Mouse (Mus musculus): Measurements from ENCODE around the gene Ccdc47. TPM values are rescaled to one million over a fixed set of nuclear protein-coding genes. Genes with fewer than 3 reads are reported as not detected.

Ccdc47 gene
- polyA plus RNA-seq, 2 experiments from 2014 or later = 92.6 to 96.6 TPM

DNA sequence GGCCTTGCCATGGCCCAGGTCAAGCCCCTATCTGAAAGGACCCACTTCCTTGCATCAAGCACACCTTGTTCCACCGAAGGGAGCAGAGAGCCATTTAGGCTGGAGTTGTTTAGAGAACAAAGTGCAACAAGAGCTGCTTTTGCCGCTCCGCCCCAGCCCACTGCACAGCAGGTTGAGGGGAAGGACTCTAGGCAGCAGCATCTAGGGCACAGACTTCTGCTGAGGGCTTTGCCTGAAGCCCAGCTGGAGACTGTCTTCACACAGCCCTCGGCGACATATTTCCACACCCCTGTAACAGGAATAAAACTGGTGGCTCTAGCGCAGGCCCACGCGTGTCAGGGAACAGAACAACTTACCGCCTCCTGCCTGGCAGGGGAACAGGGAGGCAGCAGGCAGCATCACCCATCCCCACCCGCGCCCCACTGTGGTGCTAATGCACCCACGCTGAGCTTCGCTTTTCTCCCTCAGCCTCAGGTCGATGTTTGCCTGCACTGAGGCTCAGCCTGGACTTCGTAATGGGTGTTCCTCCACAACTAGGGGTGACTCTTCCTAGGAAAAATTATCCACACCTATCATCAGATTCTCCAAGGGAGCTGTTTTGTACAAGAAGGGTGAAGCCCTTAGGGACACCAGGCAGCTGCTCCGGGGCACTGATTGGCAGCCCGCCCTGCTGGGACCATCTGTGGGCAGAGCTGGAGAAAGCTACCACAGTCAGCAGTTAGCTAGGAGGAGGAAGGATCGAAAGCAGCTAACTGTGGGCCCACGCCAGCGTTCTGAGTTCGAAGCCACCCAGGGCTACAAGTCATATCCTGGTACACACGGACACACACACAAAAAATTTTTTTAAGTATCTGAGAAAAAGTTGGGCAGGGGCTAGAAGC is 55.1 kb downstream of the Ccdc47 start, which contains the start of the genes Gm10840 and Limd2:
Gene Gm10840, plus strand, starts transcription at position 10 of the 881 bp plus-strand sequence.
Gene Limd2, minus strand, starts transcription at position 20 of the 881 bp plus-strand sequence.
- ATAC-seq = peak; percentile 25

DNA sequence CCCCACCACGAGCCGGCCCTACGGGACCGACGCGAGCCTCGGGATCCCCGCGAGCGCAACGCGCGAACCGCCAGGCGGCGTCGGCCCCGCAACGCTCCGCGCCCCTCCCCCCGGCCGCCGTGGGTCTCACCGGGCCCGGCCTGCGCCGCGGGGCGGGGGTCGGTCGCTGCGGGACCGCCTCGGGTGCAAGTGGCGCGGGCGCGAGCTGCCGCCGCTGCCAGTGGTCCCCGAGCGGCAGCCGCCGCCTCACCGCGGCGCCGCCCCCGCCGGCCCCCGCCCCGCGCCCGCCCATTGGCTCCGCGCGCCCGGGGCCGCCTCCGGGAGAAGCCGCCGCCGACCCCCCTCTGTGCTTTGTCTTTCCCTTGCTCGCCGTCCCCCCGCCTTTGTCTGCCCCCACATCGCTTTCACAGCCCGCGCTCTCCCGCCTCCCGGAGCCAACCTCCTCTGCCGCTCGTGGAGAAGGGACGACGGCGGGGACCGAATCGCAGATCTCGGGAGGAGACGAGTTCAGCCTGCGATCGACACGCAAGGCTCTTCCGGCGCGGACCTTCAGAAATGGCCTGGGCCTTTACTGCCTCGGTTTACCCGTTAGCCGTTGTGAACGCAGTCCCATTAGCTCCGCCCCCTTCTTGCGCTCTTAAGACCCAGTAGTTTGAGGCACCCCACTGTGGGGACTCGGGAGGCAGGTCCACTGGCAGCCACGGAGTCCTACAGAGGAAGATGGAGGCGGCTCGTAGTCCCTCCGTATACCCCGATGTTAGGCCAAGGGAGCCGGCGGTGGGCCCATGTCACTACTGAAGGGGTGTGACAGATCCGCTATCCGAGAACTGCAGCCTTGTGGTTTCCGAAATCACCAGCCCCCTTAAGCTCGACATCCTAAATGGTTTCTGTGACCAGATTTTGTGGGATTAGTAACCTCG is 56.0 kb downstream of the Ccdc47 start:
- ATAC-seq = peak; percentile 39

DNA sequence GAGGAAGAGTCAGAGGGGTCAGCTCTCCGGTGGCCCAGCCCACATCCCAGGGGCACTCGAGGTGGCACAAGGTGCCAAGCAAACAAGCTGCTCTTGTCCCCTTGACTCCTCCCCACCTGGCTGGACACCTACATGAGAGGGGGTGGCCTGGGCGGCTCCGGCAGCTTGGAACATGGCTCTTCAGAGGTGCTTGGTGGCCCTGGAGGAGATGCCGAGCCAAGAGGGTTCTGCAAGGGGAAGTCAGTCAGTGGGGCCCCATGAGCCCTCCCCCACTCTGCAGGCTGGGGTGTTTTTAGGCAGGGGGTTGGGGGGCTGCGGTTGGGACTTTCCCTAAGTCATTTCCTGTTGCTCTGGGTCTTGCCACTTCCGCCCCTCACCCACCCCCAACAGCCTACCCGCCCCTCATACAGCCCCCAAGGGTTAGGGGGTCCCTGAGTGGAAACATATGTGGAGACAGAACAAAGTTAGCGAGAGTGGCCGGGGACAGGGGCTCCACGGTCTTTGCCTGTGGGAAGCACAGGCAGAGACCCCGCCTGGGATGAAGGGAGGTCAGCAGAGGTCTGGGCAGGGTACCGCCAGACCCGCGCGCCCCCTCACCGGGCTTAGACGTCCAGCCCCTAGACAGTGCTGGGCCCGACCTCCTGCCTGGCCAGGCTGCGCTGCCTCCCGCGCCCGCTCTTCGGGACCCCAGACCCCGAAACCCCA is 56.8 kb downstream of the Ccdc47 start:
- peak; percentile 71 for ATAC-seq

DNA sequence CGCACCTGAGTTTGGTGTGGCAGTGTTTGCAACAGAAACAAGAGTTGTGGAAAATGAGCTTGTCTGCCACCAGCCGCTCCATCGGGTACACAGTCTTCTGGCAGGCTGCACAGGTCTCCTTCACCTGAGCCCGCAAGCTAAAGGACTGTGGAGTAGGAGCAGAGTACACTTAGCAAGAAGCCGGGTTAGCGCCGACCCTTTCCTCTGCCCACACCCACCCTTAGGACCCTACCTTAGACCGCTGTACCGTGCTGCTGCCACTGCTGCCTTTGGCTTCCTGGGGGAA is 57.3 kb downstream of the Ccdc47 start:
- ATAC-seq = no peak

DNA sequence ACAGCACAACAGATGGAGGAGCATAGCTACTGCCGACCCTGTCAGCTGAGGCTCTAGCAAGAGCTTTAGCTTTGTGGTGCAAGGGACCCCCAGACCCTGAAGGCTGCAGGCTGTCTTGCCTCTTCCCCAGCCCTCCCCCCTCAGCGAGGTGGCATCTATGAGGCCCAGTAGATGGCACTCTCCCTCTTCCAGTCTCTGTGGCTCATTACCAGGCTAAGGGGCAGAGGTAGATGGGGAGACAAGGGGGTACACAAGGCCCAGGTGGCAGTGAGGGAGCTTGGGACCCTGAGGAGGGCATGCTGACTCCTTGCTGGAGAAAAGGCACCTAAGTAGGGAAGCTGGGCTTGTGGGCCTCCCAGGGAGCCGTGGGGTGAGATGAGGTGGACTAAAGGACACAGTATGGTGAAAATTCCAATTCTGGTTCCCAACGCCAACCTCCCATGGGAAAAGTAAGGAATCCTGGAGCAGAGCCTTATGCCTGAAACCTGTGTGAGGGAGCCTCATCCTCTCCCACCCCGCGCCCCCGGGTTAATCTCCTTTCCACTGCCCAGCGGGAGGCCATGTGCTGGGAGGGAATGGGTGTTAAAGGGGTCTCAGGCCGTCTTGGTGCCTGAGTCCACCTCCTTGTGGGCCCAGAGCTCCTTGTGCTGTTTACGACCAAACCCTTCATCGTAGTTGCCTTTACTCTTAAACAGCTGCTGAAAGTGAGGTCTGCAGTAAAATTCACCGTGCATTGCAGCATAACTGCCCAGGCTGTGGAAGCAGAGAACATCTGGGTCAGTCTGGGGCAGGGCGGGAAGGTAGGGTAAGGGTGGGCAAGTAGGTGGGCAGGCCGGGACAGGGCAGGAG is 57.8 kb downstream of the Ccdc47 start:
- ATAC-seq = peak; percentile 19

DNA sequence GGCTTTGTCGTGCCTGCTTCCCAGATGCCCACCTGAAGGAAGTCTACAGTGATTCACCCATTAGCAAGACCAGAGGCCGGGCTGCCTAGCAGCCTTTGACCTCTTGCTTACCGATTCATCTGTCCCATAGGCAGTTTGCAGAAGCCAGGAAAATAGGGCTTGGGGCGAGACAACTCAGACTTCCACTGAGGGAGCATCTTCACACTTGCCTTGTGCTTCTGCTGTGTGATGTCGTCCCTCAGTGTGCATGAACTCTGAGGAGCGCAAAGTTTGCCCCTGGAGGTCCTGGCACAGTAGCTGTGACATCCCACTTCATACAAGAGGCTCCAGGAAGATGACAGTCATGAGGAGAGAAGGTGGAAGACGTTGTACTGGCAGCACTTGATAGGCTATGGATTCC is 59.0 kb downstream of the Ccdc47 start:
- no peak for ATAC-seq

DNA sequence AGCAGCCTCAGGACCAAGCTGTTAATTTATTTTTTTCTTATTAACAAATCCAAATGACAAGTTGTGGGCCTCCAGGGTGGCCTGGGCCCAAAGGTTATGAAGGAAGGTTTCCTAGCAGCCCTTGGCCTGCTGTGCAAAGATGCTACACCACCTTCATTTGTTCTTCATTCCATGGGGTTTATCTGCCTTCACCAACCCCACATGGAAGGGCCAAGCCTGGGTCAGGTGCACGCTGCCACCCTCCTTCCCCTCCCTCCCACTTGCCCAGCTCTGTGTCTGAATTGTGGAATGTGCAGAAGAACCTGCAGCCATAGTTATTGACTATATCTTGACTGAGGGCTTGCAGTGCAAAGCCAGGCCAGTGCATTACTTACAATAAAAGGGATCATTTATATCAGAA is 59.9 kb downstream of the Ccdc47 start:
- ATAC-seq = no peak

DNA sequence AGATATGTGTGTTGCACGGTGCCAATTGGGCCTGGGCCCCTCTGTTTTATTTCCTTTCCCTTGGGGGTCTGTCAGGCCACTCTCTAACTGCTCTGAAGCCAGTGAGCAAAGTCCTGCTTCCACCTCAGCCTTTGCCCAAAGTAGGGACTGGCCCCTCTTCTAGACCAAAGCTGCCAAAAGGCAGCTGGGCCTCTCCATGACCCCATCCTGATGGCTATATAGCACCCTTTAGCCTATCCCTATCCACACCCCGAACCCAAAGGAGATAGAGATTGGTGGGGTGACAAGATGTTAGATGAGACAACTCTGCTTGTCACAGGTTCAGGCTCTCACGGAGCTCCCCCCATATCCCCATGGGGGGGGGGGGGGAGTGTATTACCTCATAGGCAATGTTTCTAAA is 60.4 kb downstream of the Ccdc47 start:
- ATAC-seq = no peak

DNA sequence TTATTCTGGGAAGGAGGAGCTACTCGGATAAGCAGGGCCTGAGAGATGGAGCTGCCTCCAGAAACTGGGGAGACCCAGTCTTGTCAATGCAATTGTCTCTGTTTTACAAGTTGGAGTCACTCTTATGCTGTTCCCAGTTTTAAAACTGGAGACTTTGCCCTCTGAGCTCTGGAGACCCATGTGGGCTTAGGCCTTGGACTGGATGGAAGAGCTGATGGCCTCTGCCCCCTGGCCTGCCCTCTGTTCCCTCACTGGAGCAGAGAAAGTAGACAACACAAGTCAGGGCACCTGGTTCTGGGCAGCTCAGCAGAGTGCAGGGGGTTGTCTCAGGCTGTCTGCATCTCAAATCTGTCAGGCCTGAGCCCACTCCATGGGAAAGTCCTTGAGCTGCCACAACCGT is 61.4 kb downstream of the Ccdc47 start:
- ATAC-seq = no peak

DNA sequence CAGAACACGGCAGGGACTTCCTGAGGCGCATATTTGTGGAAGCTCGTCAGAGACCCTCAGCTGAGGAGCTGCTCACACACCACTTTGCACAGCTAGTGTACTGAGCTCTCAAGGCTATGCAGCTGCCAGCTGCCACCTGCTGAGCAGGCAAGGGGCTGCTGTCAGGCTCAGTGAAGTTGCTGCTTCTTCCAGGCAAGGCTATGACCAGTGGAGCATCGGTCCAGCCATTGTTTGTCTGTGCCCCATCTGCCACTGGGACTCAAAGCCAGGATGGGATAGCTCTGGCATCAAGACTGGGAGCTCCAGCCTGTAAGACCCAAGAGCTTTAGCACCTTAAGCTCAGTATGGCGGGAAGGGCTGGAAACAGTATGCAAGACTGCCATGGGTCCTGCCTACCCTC is 62.1 kb downstream of the Ccdc47 start:
- no peak for ATAC-seq

DNA sequence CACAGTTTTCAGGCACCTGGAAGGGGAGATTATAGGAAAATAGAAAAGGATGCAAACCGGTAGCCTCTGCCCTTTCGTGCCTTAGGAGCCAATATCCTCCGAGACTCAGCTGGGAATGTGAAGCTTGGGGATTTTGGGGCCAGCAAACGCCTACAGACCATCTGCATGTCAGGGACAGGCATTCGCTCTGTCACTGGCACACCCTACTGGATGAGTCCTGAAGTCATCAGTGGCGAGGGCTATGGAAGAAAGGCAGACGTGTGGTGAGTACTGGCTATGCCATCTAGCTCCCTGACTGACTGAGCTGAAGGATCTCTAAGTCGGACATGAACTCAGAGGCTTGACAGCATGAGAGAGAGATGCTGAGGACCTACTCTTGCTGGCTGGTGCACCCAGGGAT is 64.0 kb downstream of the Ccdc47 start:
- no peak for ATAC-seq

DNA sequence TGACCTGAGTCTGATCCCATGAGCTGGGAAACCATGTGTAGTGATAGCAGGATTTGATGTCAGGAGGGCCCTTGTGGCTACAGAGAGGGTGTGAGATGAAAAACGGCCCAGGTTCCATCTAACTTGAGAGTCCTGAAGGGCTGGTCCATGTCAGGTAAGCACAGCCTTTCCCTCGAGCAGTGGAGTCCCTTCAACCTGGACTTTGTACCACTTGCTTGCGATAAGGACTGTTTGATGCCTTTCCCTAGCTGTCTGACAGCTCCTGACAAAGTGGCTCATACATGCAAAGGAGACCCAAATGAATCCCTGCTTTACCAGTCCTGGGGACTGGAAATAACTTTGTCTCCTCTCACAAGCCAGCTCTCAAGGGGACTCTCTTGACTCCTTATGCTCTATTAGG is 64.9 kb downstream of the Ccdc47 start:
- no peak for ATAC-seq

Other genes with a start within 250 kb of the Ccdc47 start
- gene Ace, start 248.4 kb downstream of the Ccdc47 start, polyA plus RNA-seq (2017; shearing (Covaris generic)) = not detected
- not detected for gene Ace3, start 221.7 kb downstream of the Ccdc47 start, polyA plus RNA-seq (2017; shearing (Covaris generic))
- gene Kcnh6, start 208.2 kb downstream of the Ccdc47 start, polyA plus RNA-seq (2017; shearing (Covaris generic)) = under 1 TPM in 1 of 2 experiments, not detected in 1; 0.18 TPM
- 10 to 100 TPM; 23.9 to 26.4 TPM for gene Dcaf7, start 179.5 kb downstream of the Ccdc47 start, polyA plus RNA-seq (2017; shearing (Covaris generic))
- gene Taco1, start 150.3 kb downstream of the Ccdc47 start, polyA plus RNA-seq (2017; shearing (Covaris generic)) = 10 to 100 TPM in 1 of 2 experiments, 1 to 10 TPM in 1; 7.4 to 18.0 TPM
- 10 to 100 TPM; 30.1 to 37.1 TPM for gene Map3k3, start 131.7 kb downstream of the Ccdc47 start, polyA plus RNA-seq (2017; shearing (Covaris generic))
- gene Gm10840, start 55.5 kb downstream of the Ccdc47 start, polyA plus RNA-seq (2017; shearing (Covaris generic)) = not detected
- gene Limd2, start 55.5 kb downstream of the Ccdc47 start, polyA plus RNA-seq (2017; shearing (Covaris generic)) = 100 to 1,000 TPM; 597 to 715 TPM
- 10 to 100 TPM; 34.5 to 40.0 TPM for gene Strada, start 14.2 kb downstream of the Ccdc47 start, polyA plus RNA-seq (2017; shearing (Covaris generic))
- 100 to 1,000 TPM in 1 of 2 experiments, 10 to 100 TPM in 1; 84.7 to 135 TPM for gene Ddx42, start 582 bp upstream of the Ccdc47 start, polyA plus RNA-seq (2017; shearing (Covaris generic))
- 10 to 100 TPM; 52.9 to 85.8 TPM for gene Ftsj3, start 39.7 kb upstream of the Ccdc47 start, polyA plus RNA-seq (2017; shearing (Covaris generic))
- gene Psmc5, start 39.8 kb upstream of the Ccdc47 start, polyA plus RNA-seq (2017; shearing (Covaris generic)) = 100 to 1,000 TPM; 161 to 197 TPM
- gene Smarcd2, start 56.6 kb upstream of the Ccdc47 start, polyA plus RNA-seq (2017; shearing (Covaris generic)) = 10 to 100 TPM; 12.3 to 23.7 TPM
- under 1 TPM; 0.39 TPM for gene Tcam1, start 60.3 kb upstream of the Ccdc47 start, polyA plus RNA-seq (2017; shearing (Covaris generic))
- gene Gh, start 85.5 kb upstream of the Ccdc47 start, polyA plus RNA-seq (2017; shearing (Covaris generic)) = not detected
- 10 to 100 TPM; 44.8 to 77.1 TPM for gene Cd79b, start 98.4 kb upstream of the Ccdc47 start, polyA plus RNA-seq (2017; shearing (Covaris generic))
- gene Scn4a, start 136.9 kb upstream of the Ccdc47 start, polyA plus RNA-seq (2017; shearing (Covaris generic)) = under 1 TPM in 1 of 2 experiments, not detected in 1; 0.14 TPM
- gene Prr29, start 149.1 kb upstream of the Ccdc47 start, polyA plus RNA-seq (2017; shearing (Covaris generic)) = under 1 TPM in 1 of 2 experiments, not detected in 1; 0.43 TPM
- gene Icam2, start 171.7 kb upstream of the Ccdc47 start, polyA plus RNA-seq (2017; shearing (Covaris generic)) = 100 to 1,000 TPM; 132 to 138 TPM

All from CD4-positive, CD25-positive, alpha-beta regulatory T cell, adult 4 months (primary cell).